Mouse (Mus musculus): ENCODE data around the gene Olfr45.
"Not testable (repeated sequence)": the region's sequence is repeated elsewhere in the genome, so short reads cannot be mapped to it uniquely, and the experiment has no call there.

Gene Olfr45

DNA sequence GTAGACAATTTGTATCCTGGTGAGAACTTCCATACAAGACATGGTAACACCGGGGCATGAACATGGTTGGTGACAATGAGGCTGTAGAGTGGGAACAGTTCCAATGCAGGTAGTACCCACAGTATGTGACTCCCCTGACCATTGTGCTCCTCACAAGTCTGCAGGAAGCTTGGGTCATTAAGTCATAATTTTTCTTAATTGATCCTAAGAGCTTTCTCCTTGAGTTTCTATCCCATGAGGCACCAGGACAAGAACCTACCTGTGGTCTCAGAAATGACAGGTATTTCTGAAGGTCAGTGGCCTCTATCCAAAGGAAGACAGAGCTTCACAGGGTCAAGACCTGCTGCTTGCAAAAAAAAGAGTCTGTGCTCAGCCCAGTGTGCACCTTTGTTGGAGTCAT is at the start of gene Olfr45:
Gene Olfr45 (plus strand): TSS at position 301 of the 400 bp plus-strand sequence.
- no peak for DNase-seq (ENCODE audit: extremely low spot score, low spot score)

DNA sequence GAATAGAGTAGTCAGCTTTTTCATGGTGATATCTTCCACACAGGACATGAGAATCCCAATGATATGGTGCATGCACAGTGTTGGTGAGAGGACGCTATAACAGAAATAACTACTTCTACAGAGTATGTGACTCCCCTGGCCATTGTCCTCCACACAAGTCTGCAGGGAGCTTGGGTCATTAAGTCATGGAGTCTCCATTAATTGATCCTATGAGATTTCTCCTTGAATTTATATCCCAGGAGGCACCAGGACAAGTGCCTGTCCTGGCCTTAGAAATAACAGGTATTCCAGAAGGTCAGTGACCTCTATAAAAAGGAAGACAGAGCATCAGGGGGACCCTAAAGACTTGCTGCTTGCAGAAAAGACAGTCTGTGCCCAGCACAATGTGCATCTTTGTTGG is 35.6 kb upstream of the Olfr45 start, which contains the start of gene Olfr53:
Gene Olfr53 (plus strand): TSS at position 301 of the 400 bp plus-strand sequence.
- DNase-seq (ENCODE audit: extremely low spot score, low spot score), result no peak

DNA sequence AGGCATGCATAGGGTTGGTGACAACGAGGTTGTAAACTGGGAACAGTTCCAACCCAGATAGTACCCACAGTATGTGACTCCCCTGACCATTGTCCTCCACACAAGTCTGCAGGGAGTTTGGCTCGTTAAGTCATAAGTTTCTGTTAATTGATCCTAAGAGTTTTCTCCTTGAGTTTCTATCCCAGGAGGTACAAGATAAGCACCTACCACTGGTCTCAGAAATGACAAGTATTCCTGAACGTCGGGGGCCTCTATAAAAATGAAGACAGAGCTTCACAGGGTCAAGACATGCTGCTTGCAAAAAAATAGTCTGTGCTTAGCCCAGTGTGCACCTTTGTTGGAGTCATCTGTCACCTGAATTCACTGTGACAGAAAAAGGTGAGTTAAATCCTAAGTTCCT is 22.1 kb upstream of the Olfr45 start, which contains the start of gene Olfr539:
Gene Olfr539 (plus strand): TSS at position 301 of the 400 bp plus-strand sequence.
- DNase-seq (ENCODE audit: extremely low spot score, low spot score), result no peak

DNA sequence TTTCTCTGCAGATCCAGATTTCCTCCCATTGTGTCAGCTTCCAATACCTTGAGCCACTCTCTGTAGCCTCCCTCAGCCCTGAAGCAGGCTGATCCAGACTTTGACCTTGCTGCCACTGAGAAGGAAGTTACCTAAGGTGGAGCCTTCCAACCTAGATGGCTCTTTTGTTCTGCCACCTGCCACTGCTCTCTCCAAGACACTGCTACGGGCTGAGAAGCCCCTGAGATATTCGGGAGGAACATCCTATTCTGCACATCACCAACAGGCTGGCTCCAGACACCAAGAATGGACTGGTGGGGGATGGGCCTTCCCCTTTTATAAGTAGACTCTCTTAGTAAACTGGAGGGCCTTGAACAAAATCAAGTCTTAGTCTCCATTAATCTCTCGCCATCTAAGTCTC is 11.1 kb upstream of the Olfr45 start:
- not testable (repeated sequence) for DNase-seq (ENCODE audit: extremely low spot score, low spot score)

DNA sequence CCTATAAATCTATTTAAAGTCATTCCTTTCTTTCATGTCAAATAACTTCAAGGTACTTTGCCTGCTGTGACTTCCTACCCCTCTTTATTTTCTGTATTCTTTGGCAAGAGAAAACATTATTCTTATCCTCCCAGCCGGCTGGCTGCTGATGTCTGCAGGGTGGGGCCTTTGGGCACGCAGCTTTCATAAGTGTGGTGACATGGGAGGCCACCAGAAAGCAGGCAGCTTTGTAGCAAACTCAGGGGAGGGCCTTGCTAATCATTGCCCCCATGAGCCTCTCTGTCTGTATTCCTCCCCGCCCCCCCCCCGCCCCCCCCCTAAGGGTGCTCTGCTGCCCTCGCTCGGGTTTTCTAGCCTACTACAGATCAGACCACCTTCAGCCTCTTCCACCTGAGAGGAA is 5.9 kb upstream of the Olfr45 start:
- DNase-seq (ENCODE audit: extremely low spot score, low spot score), result no peak

DNA sequence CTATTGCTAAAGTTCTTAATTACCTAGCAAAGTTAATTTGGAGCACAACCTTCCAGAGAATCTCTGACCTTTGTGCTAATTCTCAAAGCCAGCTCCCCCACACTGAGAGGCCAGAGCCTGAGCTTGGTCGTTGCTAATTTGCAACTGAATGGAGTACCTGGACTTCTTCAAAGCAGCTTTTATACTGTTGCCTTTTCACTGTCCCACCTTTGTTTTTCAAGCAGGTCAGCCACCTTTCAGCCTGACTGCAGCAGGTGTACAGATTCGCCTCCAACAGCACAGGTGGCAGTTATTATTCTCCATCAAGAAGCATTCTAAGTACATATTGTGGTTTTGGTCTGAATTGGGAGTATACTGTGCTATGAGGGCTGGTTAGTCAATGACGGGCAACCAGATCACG is 2.2 kb upstream of the Olfr45 start:
- not testable (repeated sequence) for DNase-seq (ENCODE audit: extremely low spot score, low spot score)

DNA sequence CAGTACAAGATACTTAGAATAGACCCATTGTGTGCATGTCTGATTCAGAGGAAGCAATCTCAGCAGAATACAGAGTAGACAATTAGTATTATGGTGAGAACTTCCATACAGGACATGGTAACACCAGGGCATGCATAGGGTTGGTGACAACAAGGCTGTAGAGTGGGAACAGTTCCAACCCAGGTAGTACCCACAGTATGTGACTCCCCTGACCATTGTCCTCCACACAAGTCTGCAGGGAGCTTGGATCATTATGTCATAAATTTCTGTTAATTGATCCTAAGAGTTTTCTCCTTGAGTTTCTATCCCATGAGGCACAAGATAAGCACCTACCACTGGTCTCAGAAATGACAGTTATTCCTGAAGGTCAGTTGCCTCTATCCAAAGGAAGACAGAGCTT is 15.2 kb downstream of the Olfr45 start, which contains the start of gene Olfr541:
Gene Olfr541 (plus strand): TSS at position 301 of the 400 bp plus-strand sequence.
- DNase-seq (ENCODE audit: extremely low spot score, low spot score), result no peak

DNA sequence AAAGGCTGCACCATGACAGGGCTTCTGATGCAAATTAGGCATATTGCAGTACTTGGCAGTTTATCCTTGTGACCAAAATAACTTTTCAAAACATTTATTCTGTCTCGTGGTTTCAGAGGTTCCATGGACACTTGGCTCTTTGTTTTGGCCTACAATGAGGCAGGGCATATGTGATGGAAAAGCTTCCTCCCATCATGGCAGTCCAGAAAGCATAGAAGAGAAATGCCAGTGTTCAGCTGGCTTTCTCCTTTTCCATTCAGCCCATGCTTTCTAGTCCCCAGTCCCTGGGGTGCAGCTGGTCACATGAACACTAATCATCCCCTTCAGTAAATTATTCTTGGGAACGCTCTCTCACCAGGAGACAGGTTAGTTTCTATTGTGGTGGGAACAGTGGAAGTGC is 24.6 kb downstream of the Olfr45 start:
- DNase-seq (ENCODE audit: extremely low spot score, low spot score), result no peak

DNA sequence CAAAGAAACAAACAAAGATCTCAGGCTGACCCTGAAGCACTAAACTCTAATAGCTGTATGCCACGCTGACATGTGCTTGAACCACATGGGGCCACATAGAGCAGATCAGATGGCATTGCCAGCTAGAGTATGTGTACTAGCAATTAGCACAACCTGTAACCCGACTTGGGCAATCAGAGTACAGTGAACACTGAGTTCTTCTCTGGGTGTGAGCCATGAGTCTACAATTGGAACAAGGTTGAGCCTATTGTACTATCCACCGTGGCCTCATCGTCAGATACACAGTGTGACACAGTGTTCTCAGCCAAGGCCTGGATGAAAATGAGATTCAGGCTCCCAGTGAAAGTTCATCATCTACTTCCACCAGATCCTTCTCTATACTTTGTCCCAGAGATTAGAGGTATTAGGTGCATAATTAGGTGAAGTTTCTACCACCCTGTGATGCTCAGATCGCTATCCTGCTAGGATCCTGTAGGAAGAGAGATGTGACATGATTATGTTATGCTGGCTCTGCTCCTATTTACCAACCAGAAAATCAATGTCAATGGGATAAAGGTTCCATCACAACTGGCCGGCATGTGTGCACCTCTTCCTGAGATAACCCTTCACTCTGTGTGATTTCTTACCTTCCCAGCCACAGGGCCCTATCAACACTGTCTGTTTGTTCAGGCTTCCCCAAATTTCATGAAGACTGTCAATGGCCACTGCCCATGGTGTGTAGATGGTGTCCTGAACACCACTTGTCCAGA is 26.0 kb downstream of the Olfr45 start:
- DNase-seq (ENCODE audit: extremely low spot score, low spot score), result no peak

DNA sequence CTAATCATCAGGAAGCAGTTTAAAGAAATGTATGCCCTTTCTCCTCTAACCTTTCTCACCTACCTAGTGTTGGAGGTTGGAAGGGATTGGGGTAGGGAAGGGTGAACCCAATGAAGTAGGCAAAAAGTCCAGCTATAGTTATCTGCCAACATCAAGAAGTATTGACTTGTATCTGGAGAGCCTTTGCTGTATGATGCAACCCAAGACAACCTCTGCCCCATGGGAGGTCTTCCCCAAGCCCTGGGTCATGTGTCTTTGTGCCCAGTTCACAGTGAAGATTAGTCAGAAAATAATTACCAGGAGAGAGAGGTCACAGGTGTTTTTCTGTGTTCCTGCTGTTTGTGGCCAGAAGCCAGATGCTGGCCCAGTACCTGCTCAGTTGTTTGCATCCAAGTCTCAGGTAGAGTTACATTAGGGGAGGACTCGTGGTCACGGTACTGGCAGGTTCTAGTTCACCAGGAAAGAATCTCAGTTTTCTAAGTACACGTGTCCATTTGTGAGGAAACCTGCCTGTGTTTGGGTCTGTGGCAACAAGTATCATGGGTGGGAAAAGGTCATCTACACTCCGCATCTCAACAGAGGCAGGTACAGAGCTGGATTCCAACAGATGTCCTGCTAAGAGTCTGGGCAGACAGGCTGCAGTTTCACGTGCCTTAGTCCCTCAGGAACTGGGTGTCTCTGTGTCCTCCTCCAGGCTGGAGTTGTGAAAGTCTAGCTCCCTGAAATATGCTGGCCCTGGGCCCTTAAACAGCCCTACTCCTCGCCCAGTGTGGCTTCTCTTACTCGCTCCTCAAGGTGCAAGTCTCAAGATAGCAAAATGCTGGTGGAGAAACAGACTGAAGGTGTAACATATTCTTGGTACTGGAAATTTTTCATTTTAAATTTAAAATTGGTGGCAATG is 35.7 kb downstream of the Olfr45 start:
- DNase-seq (ENCODE audit: extremely low spot score, low spot score), result no peak

DNA sequence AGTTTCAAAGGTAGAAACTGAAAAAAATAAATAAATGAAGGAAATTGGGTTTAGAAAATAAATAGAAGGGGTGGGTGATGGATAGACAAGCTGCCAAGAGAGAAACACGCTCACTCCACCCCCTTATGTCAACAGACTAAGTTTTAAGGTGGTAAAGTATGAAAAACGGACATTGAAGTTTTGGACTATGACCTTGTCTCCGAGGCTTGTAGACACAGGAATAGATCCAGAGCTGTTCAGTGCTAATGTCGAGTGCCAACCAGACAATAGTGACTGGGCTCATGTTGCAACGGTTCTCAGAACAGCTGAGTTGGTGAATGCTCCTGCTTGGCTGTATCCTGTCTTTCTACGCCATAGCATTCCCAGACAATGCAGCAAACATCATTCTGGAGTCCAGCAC is 39.3 kb downstream of the Olfr45 start:
- DNase-seq (ENCODE audit: extremely low spot score, low spot score), result no peak

DNA sequence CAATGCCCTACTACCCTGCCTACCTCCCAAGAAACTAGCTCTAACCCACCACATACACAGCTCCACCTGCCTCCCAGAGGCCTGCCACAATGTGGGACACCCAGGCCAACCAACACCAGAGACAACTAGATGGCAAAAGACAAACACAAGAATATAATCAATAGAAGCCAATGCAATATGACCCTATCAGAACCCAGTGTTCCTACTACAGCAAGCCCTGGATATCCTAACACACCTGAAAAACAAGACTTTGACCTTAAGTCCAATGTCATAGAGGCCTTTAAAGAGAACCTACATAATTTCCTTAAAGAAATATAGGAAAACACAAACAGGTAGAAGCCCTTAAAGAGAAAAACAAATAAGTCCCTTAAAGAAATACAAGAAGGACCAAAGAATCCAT is 43.8 kb downstream of the Olfr45 start:
- no peak for DNase-seq (ENCODE audit: extremely low spot score, low spot score)

DNA sequence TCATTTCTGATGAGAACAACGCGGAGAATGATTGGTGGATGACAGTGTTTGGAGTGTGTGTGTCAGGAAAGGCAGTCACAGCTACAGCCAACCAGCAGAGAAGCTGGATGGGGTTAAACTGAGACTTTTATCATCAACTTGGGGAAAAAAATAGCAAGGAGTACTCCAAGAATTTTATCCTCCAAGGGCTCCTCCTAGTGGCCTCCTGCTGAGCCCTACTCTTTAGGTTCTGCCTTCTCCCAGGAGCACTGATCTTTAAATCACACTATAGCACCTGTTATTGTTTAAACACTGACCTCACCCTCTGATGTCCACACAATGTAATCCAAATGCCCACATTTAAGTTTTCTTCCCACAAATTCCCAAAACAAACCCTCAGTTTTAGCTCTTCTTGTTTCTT is 51.4 kb downstream of the Olfr45 start:
- no peak for DNase-seq (ENCODE audit: extremely low spot score, low spot score)
